In the genomic region with DNA sequence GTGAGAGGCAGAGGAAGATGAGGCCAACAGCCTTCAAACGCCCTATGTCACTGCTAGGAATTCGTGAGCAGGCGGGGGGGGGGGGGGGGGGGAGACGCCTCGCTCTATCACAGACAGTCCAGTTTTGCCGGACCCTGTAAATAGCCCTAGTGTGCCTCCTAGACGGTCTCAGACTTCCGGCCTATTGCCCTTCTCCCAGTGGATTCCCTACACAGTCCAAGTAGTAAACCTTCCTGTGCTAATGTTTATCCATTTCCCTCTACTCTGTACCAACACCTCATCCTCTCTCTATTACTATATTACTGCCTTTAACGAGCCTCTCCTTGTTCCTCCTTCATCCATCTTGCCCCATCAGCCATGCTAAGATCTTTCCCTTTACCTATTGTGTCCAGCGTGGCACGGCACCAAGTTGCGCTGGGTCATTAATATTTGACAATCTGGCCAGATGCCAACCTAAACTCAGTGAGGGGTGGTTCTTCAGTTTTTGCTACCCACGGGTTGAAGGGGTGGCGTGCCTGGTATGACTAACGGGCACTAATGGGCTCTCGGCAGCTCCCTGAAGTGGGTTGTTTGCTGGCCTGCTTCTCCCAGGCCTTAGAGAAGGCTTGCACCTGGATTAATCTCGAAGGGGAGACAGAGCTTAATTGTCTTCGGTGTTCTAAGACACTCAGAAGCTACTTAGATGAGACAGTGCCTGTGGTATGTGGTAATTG, we compare ENCODE assay signal across 14 mouse cellular contexts.
DNase-seq lines count a peak whose midpoint lies in the region; ATAC-seq and TF ChIP-seq lines count a peak whose summit lies in the region.
"Had no signal": no experiment of that assay in that cellular context is flagged by ENCODE, and none has a peak within 500 bp of the region (broad histone marks: within the 10 kb centered on the region; RNA-seq: fewer than 3 reads in every experiment).

No protein-coding gene starts in this region.

- H3K9ac ChIP-seq in hindbrain, embryonic 13.5 days = no peak overlapping the region
- H3K9ac ChIP-seq in lung, postnatal 0 days (replicated peaks; ENCODE audit: low read depth) = no peak overlapping the region
- H3K9ac ChIP-seq: embryonic facial prominence, embryonic 12.5 days; liver, embryonic 15.5 days had no signal

- no peak for DNase-seq in hindbrain, embryonic 10.5 days (ENCODE audit: low spot score)
- peak; percentile 64 for DNase-seq in brain, embryonic 14.5 days (ENCODE audit: low read depth)
- peak; percentile 44 for DNase-seq in kidney, adult 2 months
- peak; percentile 42 for DNase-seq in lung, postnatal 0 days (ENCODE audit: low spot score)
- DNase-seq in gastrocnemius, postnatal 25 days = no peak
- no peak for DNase-seq in liver
- DNase-seq: cerebellum, adult 11 months; layer of hippocampus, postnatal 36 days; thymus, postnatal 4 days had no signal

- no peaks in the 10 kb centered on the region for H3K36me3 ChIP-seq in hindbrain, embryonic 13.5 days
- no peaks in the 10 kb centered on the region for H3K36me3 ChIP-seq in hindbrain, embryonic 10.5 days
- H3K36me3 ChIP-seq in kidney, adult 2 months (ENCODE audit: control insufficient read depth, insufficient read depth, low read length) = no peaks in the 10 kb centered on the region
- H3K36me3 ChIP-seq in lung, postnatal 0 days (ENCODE audit: insufficient read depth, low read length) = no peaks in the 10 kb centered on the region
- H3K36me3 ChIP-seq: embryonic facial prominence, embryonic 12.5 days; liver, embryonic 15.5 days had no signal

- no peak overlapping the region for H3K27ac ChIP-seq in hindbrain, embryonic 13.5 days
- H3K27ac ChIP-seq in hindbrain, embryonic 10.5 days = no peak overlapping the region
- H3K27ac ChIP-seq in kidney, adult 2 months (ENCODE audit: insufficient read depth, low read depth, low read length) = no peak overlapping the region
- H3K27ac ChIP-seq in lung, postnatal 0 days (ENCODE audit: low read length) = no peak overlapping the region
- H3K27ac ChIP-seq: embryonic facial prominence, embryonic 12.5 days; liver, embryonic 15.5 days had no signal

- no peak for TF ChIP-seq POLR2A in brain, embryonic 14.5 days (IDR thresholded peaks at IDR 0.05; ENCODE audit: borderline replicate concordance, extremely low read depth, insufficient read depth, insufficient read length, poor library complexity, severe bottlenecking)
- TF ChIP-seq POLR2A in kidney, adult 2 months (IDR thresholded peaks at IDR 0.05; ENCODE audit: low read depth, low read length) = no peak

- no peak for TF ChIP-seq CTCF in brain, embryonic 14.5 days (IDR thresholded peaks at IDR 0.05; ENCODE audit: borderline replicate concordance, extremely low read depth, insufficient read depth, insufficient read length)
- TF ChIP-seq CTCF in kidney, adult 2 months (conservative IDR thresholded peaks at IDR 0.05; ENCODE audit: insufficient read depth, insufficient read length, low read depth, low read length) = no peak
- no peak for TF ChIP-seq CTCF in lung, postnatal 0 days (IDR thresholded peaks at IDR 0.05)

- peak overlapping the region; percentile 23; the same call in 1 of the 2 replicates for H3K4me2 ChIP-seq in hindbrain, embryonic 13.5 days
- no peak overlapping the region for H3K4me2 ChIP-seq in lung, postnatal 0 days (replicated peaks; ENCODE audit: low read depth, low read length)
- H3K4me2 ChIP-seq: liver, embryonic 15.5 days had no signal

- H3K4me1 ChIP-seq in hindbrain, embryonic 13.5 days (replicated peaks) = peaks cover 28% of the 10 kb centered on the region
- H3K4me1 ChIP-seq in hindbrain, embryonic 10.5 days (replicated peaks) = peaks cover 42% of the 10 kb centered on the region
- peaks cover 8% of the 10 kb centered on the region for H3K4me1 ChIP-seq in kidney, adult 2 months (ENCODE audit: control insufficient read depth, insufficient read depth, low read length)
- H3K4me1 ChIP-seq in lung, postnatal 0 days (ENCODE audit: insufficient read depth, low read depth, low read length) = peaks cover 4% of the 10 kb centered on the region; the same call in 1 of the 2 replicates
- H3K4me1 ChIP-seq: liver, embryonic 15.5 days had no signal

- peak; percentile 36 for ATAC-seq in hindbrain, embryonic 13.5 days (ENCODE audit: low FRiP score)
- peak; percentile 49 for ATAC-seq in lung, postnatal 0 days
- no peak for ATAC-seq in CD4-positive, CD25-positive, alpha-beta regulatory T cell, adult 4 months

- peaks cover 29% of the 10 kb centered on the region for H3K27me3 ChIP-seq in hindbrain, embryonic 13.5 days
- H3K27me3 ChIP-seq in hindbrain, embryonic 10.5 days (ENCODE audit: insufficient read depth, poor library complexity, severe bottlenecking) = peaks cover 36% of the 10 kb centered on the region
- no peaks in the 10 kb centered on the region for H3K27me3 ChIP-seq in kidney, adult 2 months (replicated peaks; ENCODE audit: control insufficient read depth, insufficient read depth, low read length)
- H3K27me3 ChIP-seq in lung, postnatal 0 days (replicated peaks; ENCODE audit: insufficient read depth, low read length) = no peaks in the 10 kb centered on the region
- H3K27me3 ChIP-seq: liver, embryonic 15.5 days had no signal

- no peak overlapping the region for H3K4me3 ChIP-seq in hindbrain, embryonic 13.5 days
- H3K4me3 ChIP-seq in hindbrain, embryonic 10.5 days = no peak overlapping the region
- H3K4me3 ChIP-seq in kidney, adult 2 months (ENCODE audit: insufficient read depth, low read depth, low read length) = no peak overlapping the region
- no peak overlapping the region for H3K4me3 ChIP-seq in lung, postnatal 0 days (ENCODE audit: low read depth, low read length)
- H3K4me3 ChIP-seq: embryonic facial prominence, embryonic 12.5 days; liver, embryonic 15.5 days; myocyte had no signal

- no peak for TF ChIP-seq EP300 in lung, postnatal 0 days (IDR thresholded peaks at IDR 0.05)

- H3K9me3 ChIP-seq in hindbrain, embryonic 13.5 days = no peaks in the 10 kb centered on the region
- no peaks in the 10 kb centered on the region for H3K9me3 ChIP-seq in hindbrain, embryonic 10.5 days
- no peaks in the 10 kb centered on the region for H3K9me3 ChIP-seq in lung, postnatal 0 days (ENCODE audit: low read length)
- H3K9me3 ChIP-seq: embryonic facial prominence, embryonic 12.5 days; liver, embryonic 15.5 days had no signal

- WGBS in hindbrain, embryonic 13.5 days = 44% methylated on average over 15 of the region's 18 CpGs
- 64% methylated on average over 17 of the region's 18 CpGs for whole genome bisulfite sequencing in hindbrain, embryonic 10.5 days
- 33% methylated on average over 17 of the region's 18 CpGs for WGBS in kidney, adult 2 months
- 23% methylated on average over 15 of the region's 18 CpGs for WGBS in lung, postnatal 0 days

Comparison
In these comparisons a context has a peak if more than half of its experiments do, and no peak if none do; other contexts are left out.
1. DNase-seq: peak in brain, embryonic 14.5 days (single experiment), kidney, adult 2 months (single experiment) and lung, postnatal 0 days (single experiment); none in hindbrain, embryonic 10.5 days (single experiment), gastrocnemius, postnatal 25 days (single experiment) and liver (single experiment).